Mouse (Mus musculus) forelimb bud, embryonic 11.5 days (tissue): ENCODE results near the gene Ercc4.
"Not testable (repeated sequence)": the region's sequence is repeated elsewhere in the genome, so short reads cannot be mapped to it uniquely, and the experiment has no call there.

ENCODE experiments used
- DNase-seq: peaks from one replicate; pipeline ENCODE4 v3.0.0-alpha.2; 2012; ENCODE audit warnings: low read depth, low spot score

Gene Ercc4

GRCm38 (mm10) chr16:13109156-13109989, at the start of gene Ercc4:
Gene Ercc4 (plus strand): TSS chr16:13109684.
- DNase-seq = peak; percentile 96

- DNase-seq = no peak
Observed at GRCm38 (mm10) chr16:13061113-13061512, 48.4 kb upstream of the Ercc4 start.

- no peak for DNase-seq
Observed at GRCm38 (mm10) chr16:13074176-13074575, 35.3 kb upstream of the Ercc4 start.

- DNase-seq = no peak
Observed at GRCm38 (mm10) chr16:13080161-13080560, 29.3 kb upstream of the Ercc4 start.

- DNase-seq = no peak
Observed at GRCm38 (mm10) chr16:13083155-13083798, 26.2 kb upstream of the Ercc4 start.

GRCm38 (mm10) chr16:13108356-13108755, 1.1 kb upstream of the Ercc4 start:
- no peak for DNase-seq

GRCm38 (mm10) chr16:13109990-13110595, 609 bp downstream of the Ercc4 start:
- no peak for DNase-seq

- no peak for DNase-seq
Observed at GRCm38 (mm10) chr16:13114821-13115220, 5.3 kb downstream of the Ercc4 start.

GRCm38 (mm10) chr16:13115466-13115865, 6.0 kb downstream of the Ercc4 start:
- not testable (repeated sequence) for DNase-seq

- DNase-seq = peak; percentile 69
Observed at GRCm38 (mm10) chr16:13117299-13117966, 7.9 kb downstream of the Ercc4 start.

GRCm38 (mm10) chr16:13117967-13118430, 8.5 kb downstream of the Ercc4 start:
- DNase-seq = no peak

- DNase-seq = no peak
Observed at GRCm38 (mm10) chr16:13118754-13119294, 9.3 kb downstream of the Ercc4 start.

GRCm38 (mm10) chr16:13119641-13120350, 10.3 kb downstream of the Ercc4 start:
- DNase-seq = no peak

GRCm38 (mm10) chr16:13125357-13125756, 15.9 kb downstream of the Ercc4 start:
- DNase-seq = no peak

- no peak for DNase-seq
Observed at GRCm38 (mm10) chr16:13127566-13127965, 18.1 kb downstream of the Ercc4 start.

GRCm38 (mm10) chr16:13130412-13130811, 20.9 kb downstream of the Ercc4 start:
- DNase-seq = peak; percentile 30

GRCm38 (mm10) chr16:13141220-13141619, 31.7 kb downstream of the Ercc4 start:
- DNase-seq = no peak

- DNase-seq = no peak
Observed at GRCm38 (mm10) chr16:13143932-13144331, 34.4 kb downstream of the Ercc4 start.

GRCm38 (mm10) chr16:13144682-13145410, 35.4 kb downstream of the Ercc4 start:
- DNase-seq = no peak

- no peak for DNase-seq
Observed at GRCm38 (mm10) chr16:13146231-13146630, 36.7 kb downstream of the Ercc4 start.
